ENCODE assay signal across 8 mouse cellular contexts in the genomic region with DNA sequence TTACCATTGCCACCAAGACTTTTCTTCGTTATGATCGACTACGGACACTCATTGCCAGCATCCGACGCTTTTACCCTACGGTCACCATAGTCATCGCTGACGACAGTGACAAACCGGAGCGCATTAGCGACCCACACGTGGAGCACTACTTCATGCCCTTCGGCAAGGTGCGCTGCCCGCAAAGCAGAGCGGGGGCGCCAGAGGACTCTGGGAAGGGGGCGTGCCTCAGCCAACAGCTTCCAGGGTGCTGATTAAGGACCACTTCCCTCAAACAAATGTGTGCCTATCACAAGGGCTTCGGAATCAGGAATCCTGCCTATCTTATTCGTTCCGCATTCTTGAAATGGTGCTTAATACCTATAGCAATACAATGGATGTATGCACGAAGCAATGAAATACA. TPM values are rescaled to one million over a fixed set of nuclear protein-coding genes. Genes with fewer than 3 reads are reported as not detected.
DNase-seq lines count a peak whose midpoint lies in the region; ATAC-seq and TF ChIP-seq lines count a peak whose summit lies in the region.

No protein-coding gene starts in this region.

- 5% methylated on average over 22 of the region's 22 CpGs for WGBS in forebrain, postnatal 0 days
- WGBS in liver, embryonic 13.5 days (ENCODE audit: insufficient replicate concordance), result 10% methylated on average over 22 of the region's 22 CpGs
- 20% methylated on average over 22 of the region's 22 CpGs for WGBS in stomach, postnatal 0 days

- no peak for ATAC-seq in forebrain, postnatal 0 days
- no peak for ATAC-seq in liver, embryonic 13.5 days (ENCODE audit: low read depth)
- ATAC-seq in stomach, postnatal 0 days (ENCODE audit: low FRiP score, low TSS enrichment), result no peak

- H3K4me2 ChIP-seq in forebrain, postnatal 0 days (ENCODE audit: low read depth), result peak overlapping the region; percentile 39; the same call in 1 of the 2 replicates
- peak overlapping the region; percentile 80 for H3K4me2 ChIP-seq in liver, embryonic 13.5 days
- peak overlapping the region; percentile 51 for H3K4me2 ChIP-seq in stomach, postnatal 0 days (replicated peaks; ENCODE audit: low read depth)

- no peak overlapping the region for H3K9ac ChIP-seq in forebrain, postnatal 0 days
- H3K9ac ChIP-seq in liver, embryonic 13.5 days, result no peak overlapping the region
- H3K9ac ChIP-seq in stomach, postnatal 0 days (ENCODE audit: low read length), result no peak overlapping the region

- TF ChIP-seq CTCF in forebrain, postnatal 0 days (IDR thresholded peaks at IDR 0.05; ENCODE audit: low read depth), result peak; percentile 63
- peak; percentile 52 for TF ChIP-seq CTCF in stomach, postnatal 0 days (IDR thresholded peaks at IDR 0.05; ENCODE audit: low read depth)

- 0 out of 2 replicates have a peak, but pooled peaks cover 3% of the 10 kb centered on the region for H3K4me1 ChIP-seq in forebrain, postnatal 0 days (ENCODE audit: insufficient read depth)
- H3K4me1 ChIP-seq in liver, embryonic 13.5 days (replicated peaks), result peaks cover 49% of the 10 kb centered on the region
- 0 out of 2 replicates have a peak, but pooled peaks cover 6% of the 10 kb centered on the region for H3K4me1 ChIP-seq in stomach, postnatal 0 days (replicated peaks; ENCODE audit: control insufficient read depth, insufficient read depth)

- H3K9me3 ChIP-seq in forebrain, postnatal 0 days (ENCODE audit: low read length), result no peaks in the 10 kb centered on the region
- H3K9me3 ChIP-seq in liver, embryonic 13.5 days (replicated peaks), result no peaks in the 10 kb centered on the region
- no peaks in the 10 kb centered on the region for H3K9me3 ChIP-seq in stomach, postnatal 0 days (ENCODE audit: control insufficient read depth, low read length)

- TF ChIP-seq EP300 in stomach, postnatal 0 days (optimal IDR thresholded peaks at IDR 0.05), result no peak

- DNase-seq in cerebellum, adult 9-11 months, result peak; percentile 37
- DNase-seq in cerebellum, postnatal 25 days, result no peak
- peak; percentile 44 to 60 for DNase-seq in right cerebral cortex, postnatal 10 days (ENCODE audit: low spot score in 2 of 2)
- DNase-seq in right cerebral cortex, postnatal 14 days, result no peak
- no peak for DNase-seq in forebrain, postnatal 0 days
- no peak for DNase-seq in liver, embryonic 13.5 days
- DNase-seq in stomach, postnatal 0 days (ENCODE audit: low spot score), result no peak
- DNase-seq in frontal cortex, postnatal 25 days (ENCODE audit: low spot score in 2 of 2), result no peak

- H3K27ac ChIP-seq in forebrain, postnatal 0 days (ENCODE audit: low read depth, low read length), result no peak overlapping the region
- no peak overlapping the region for H3K27ac ChIP-seq in liver, embryonic 13.5 days
- H3K27ac ChIP-seq in stomach, postnatal 0 days (replicated peaks), result no peak overlapping the region

- peaks cover 25% of the 10 kb centered on the region for H3K36me3 ChIP-seq in forebrain, postnatal 0 days (ENCODE audit: insufficient read depth)
- peaks cover 6% of the 10 kb centered on the region; the same call in 1 of the 2 replicates for H3K36me3 ChIP-seq in liver, embryonic 13.5 days
- H3K36me3 ChIP-seq in stomach, postnatal 0 days (ENCODE audit: control insufficient read depth, insufficient read depth, low read length), result no peaks in the 10 kb centered on the region

- no peak overlapping the region for H3K4me3 ChIP-seq in forebrain, postnatal 0 days (ENCODE audit: low read depth, low read length)
- H3K4me3 ChIP-seq in liver, embryonic 13.5 days (replicated peaks), result peak overlapping the region; percentile 56
- H3K4me3 ChIP-seq in stomach, postnatal 0 days (ENCODE audit: low read depth, low read length), result peak overlapping the region; percentile 34; the same call in 1 of the 2 replicates

- peaks cover 6% of the 10 kb centered on the region for H3K27me3 ChIP-seq in forebrain, postnatal 0 days (ENCODE audit: insufficient read depth, low read length)
- H3K27me3 ChIP-seq in liver, embryonic 13.5 days, result peaks cover 74% of the 10 kb centered on the region
- no peaks in the 10 kb centered on the region for H3K27me3 ChIP-seq in stomach, postnatal 0 days (ENCODE audit: control insufficient read depth, insufficient read depth, low read length)

RNA-seq across cellular contexts. Expression of a gene that starts 5.0 kb away (rescaled TPM):
- 87.9 and 94.4 TPM in 2 replicates for total RNA-seq in forebrain, postnatal 0 days (2014; rRNA removed)
- polyA plus RNA-seq in forebrain, postnatal 0 days (2015; fragmentation: Nextera tagmentation; extraction: Ambion mirVana), result 87.3 and 87.8 TPM in 2 replicates
- polyA plus RNA-seq in liver, embryonic 13.5 days (2015; fragmentation: Nextera tagmentation; extraction: Ambion mirVana), result 9.3 and 11.0 TPM in 2 replicates
- 45.9 and 65.4 TPM in 2 replicates for polyA plus RNA-seq in stomach, postnatal 0 days (2015; fragmentation: Nextera tagmentation; extraction: Ambion mirVana)

RNA-seq across cellular contexts. Expression of a gene that starts 10.4 kb away (rescaled TPM):
- 0.10 TPM in 1 of 2 replicates, not detected in the other for total RNA-seq in forebrain, postnatal 0 days (2014; rRNA removed)
- polyA plus RNA-seq in forebrain, postnatal 0 days (2015; fragmentation: Nextera tagmentation; extraction: Ambion mirVana), result 0.80 and 1.1 TPM in 2 replicates
- polyA plus RNA-seq in liver, embryonic 13.5 days (2015; fragmentation: Nextera tagmentation; extraction: Ambion mirVana), result 1.8 and 2.1 TPM in 2 replicates
- 0.70 and 0.76 TPM in 2 replicates for polyA plus RNA-seq in stomach, postnatal 0 days (2015; fragmentation: Nextera tagmentation; extraction: Ambion mirVana)

RNA-seq across cellular contexts. Expression of a gene that starts 19.9 kb away (rescaled TPM):
- total RNA-seq in forebrain, postnatal 0 days (2014; rRNA removed), result 45.4 and 61.3 TPM in 2 replicates
- polyA plus RNA-seq in forebrain, postnatal 0 days (2015; fragmentation: Nextera tagmentation; extraction: Ambion mirVana), result 14.8 and 16.9 TPM in 2 replicates
- polyA plus RNA-seq in liver, embryonic 13.5 days (2015; fragmentation: Nextera tagmentation; extraction: Ambion mirVana), result 8.1 and 8.2 TPM in 2 replicates
- 25.3 and 29.7 TPM in 2 replicates for polyA plus RNA-seq in stomach, postnatal 0 days (2015; fragmentation: Nextera tagmentation; extraction: Ambion mirVana)

RNA-seq across cellular contexts. Expression of a gene that starts 25.5 kb away (rescaled TPM):
- 198 and 245 TPM in 2 replicates for total RNA-seq in forebrain, postnatal 0 days (2014; rRNA removed)
- 175 and 178 TPM in 2 replicates for polyA plus RNA-seq in forebrain, postnatal 0 days (2015; fragmentation: Nextera tagmentation; extraction: Ambion mirVana)
- polyA plus RNA-seq in liver, embryonic 13.5 days (2015; fragmentation: Nextera tagmentation; extraction: Ambion mirVana), result 16.8 and 19.3 TPM in 2 replicates
- polyA plus RNA-seq in stomach, postnatal 0 days (2015; fragmentation: Nextera tagmentation; extraction: Ambion mirVana), result 27.8 and 32.9 TPM in 2 replicates

RNA-seq across cellular contexts. Expression of a gene that starts 41.4 kb away (rescaled TPM):
- total RNA-seq in forebrain, postnatal 0 days (2014; rRNA removed), result 21.5 and 23.3 TPM in 2 replicates
- polyA plus RNA-seq in forebrain, postnatal 0 days (2015; fragmentation: Nextera tagmentation; extraction: Ambion mirVana), result 17.8 and 20.1 TPM in 2 replicates
- polyA plus RNA-seq in liver, embryonic 13.5 days (2015; fragmentation: Nextera tagmentation; extraction: Ambion mirVana), result 39.8 and 45.8 TPM in 2 replicates
- polyA plus RNA-seq in stomach, postnatal 0 days (2015; fragmentation: Nextera tagmentation; extraction: Ambion mirVana), result 23.2 and 26.0 TPM in 2 replicates

Comparison
In these comparisons a context has a peak if more than half of its experiments do, and no peak if none do; other contexts are left out.
1. DNase-seq: peak in cerebellum, adult 9-11 months (single experiment) and right cerebral cortex, postnatal 10 days (2 of 2); none in cerebellum, postnatal 25 days (0 of 2), right cerebral cortex, postnatal 14 days (single experiment), forebrain, postnatal 0 days (single experiment), liver, embryonic 13.5 days (single experiment), stomach, postnatal 0 days (single experiment) and frontal cortex, postnatal 25 days (0 of 2).
2. Peak in every context shown above with its lines, with median percentiles within 50 percentile points of each other: H3K4me2 ChIP-seq.